27 mouse cellular contexts compared by ENCODE assay signal in the genomic region with DNA sequence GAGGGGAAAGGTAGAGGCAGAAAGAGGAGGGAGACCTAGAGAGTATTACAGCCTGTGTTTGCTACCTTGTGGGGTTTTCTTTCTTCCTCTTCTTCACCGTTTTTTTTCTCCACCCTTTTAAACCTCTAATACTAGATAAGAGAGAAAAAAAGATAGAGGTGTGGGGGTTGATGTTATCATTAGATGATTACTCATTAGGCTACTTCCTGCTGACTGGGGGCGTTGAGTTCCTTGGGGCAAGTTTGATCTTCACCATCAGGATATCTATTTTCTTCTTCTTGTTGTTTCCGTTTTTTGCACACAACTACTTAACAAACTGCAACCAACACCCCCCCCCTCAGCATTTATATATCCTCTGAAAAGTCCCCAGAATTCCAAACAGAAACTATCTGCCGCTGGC. TPM values are rescaled to one million over a fixed set of nuclear protein-coding genes. Genes with fewer than 3 reads are reported as not detected.
A peak's percentile ranks its signal among the peaks of the same experiment; 100 is the strongest.
DNase-seq lines count a peak whose midpoint lies in the region; ATAC-seq and TF ChIP-seq lines count a peak whose summit lies in the region.
"Had no signal": no experiment of that assay in that cellular context is flagged by ENCODE, and none has a peak within 500 bp of the region (broad histone marks: within the 10 kb centered on the region; RNA-seq: fewer than 3 reads in every experiment).

No protein-coding gene starts in this region.

- no peaks in the 10 kb centered on the region for H3K36me3 ChIP-seq in G1E (replicated peaks)
- H3K36me3 ChIP-seq: embryonic facial prominence, embryonic 13.5 days; embryonic facial prominence, embryonic 15.5 days; forebrain, embryonic 10.5 days; forebrain, embryonic 12.5 days had no signal

- peak; percentile 18 for DNase-seq in CD4-positive, CD25-positive, alpha-beta regulatory T cell, adult 2 months (ENCODE audit: low read depth, low spot score)
- DNase-seq in G1E (ENCODE audit: low spot score) = no peak
- DNase-seq in layer of hippocampus, postnatal 10 days (ENCODE audit: low spot score in 2 of 2) = no peak
- no peak for DNase-seq in ovary, adult 18-20 months (ENCODE audit: low spot score)
- DNase-seq in thymus, postnatal 10 days (ENCODE audit: low spot score in 2 of 2) = no peak
- no peak for DNase-seq in right cerebral cortex, adult 2 months (ENCODE audit: low spot score in 2 of 2)
- DNase-seq: adrenal gland, adult 2 months; adrenal gland, postnatal 10 days; adrenal gland, postnatal 25 days; cerebellum, adult 11 months; cerebellum, adult 18-20 months; cerebellum, adult 8-10 months; cerebellum, adult 9-11 months; cerebellum, postnatal 14 days; cerebellum, postnatal 36 days; embryo, embryonic 11 days had no signal

- H3K9me3 ChIP-seq in G1E (replicated peaks) = no peaks in the 10 kb centered on the region
- H3K9me3 ChIP-seq: embryonic facial prominence, embryonic 15.5 days; forebrain, embryonic 10.5 days; forebrain, embryonic 12.5 days had no signal

- H3K27me3 ChIP-seq in G1E (ENCODE audit: insufficient read depth, low read length) = no peaks in the 10 kb centered on the region
- H3K27me3 ChIP-seq: CH12.LX; embryonic facial prominence, embryonic 13.5 days; embryonic facial prominence, embryonic 15.5 days; forebrain, embryonic 12.5 days; Patski had no signal

- H3K4me1 ChIP-seq in G1E (ENCODE audit: insufficient read depth, low read depth, low read length) = peaks cover 50% of the 10 kb centered on the region
- H3K4me1 ChIP-seq: embryonic facial prominence, embryonic 13.5 days; forebrain, embryonic 10.5 days; forebrain, embryonic 12.5 days had no signal

- no peak for TF ChIP-seq CTCF in G1E (IDR thresholded peaks at IDR 0.05; ENCODE audit: low read depth, low read length)

- ATAC-seq in G1E (ENCODE audit: extremely low read depth, insufficient number of reproducible peaks, low FRiP score, poor library complexity, severe bottlenecking) = peak; percentile 45
- peak; percentile 73 for ATAC-seq in activated CD4-positive, CD25-positive, alpha-beta regulatory T cell, adult 4 months
- ATAC-seq in inflammation-experienced regulatory T-cells, adult 6 months = peak; percentile 56
- ATAC-seq: forebrain, embryonic 14.5 days; forebrain, embryonic 16.5 days; Patski had no signal

- no peak overlapping the region; the same call in 1 of the 2 replicates for H3K4me3 ChIP-seq in G1E (ENCODE audit: low read depth, low read length)
- H3K4me3 ChIP-seq: embryonic facial prominence, embryonic 13.5 days; embryonic facial prominence, embryonic 15.5 days; erythroblast, embryonic 14.5 days; forebrain, embryonic 10.5 days; forebrain, embryonic 12.5 days had no signal

RNA-seq across cellular contexts. Expression of a gene that starts 12.5 kb away (rescaled TPM):
- total RNA-seq in G1E (2014; fragmentation: Nextera tagmentation) (49.7 and 51.6 TPM in 2 replicates), G1E (2017) (51.3 and 57.0 TPM in 2 replicates)
- 8.0 and 9.7 TPM in 2 replicates for polyA plus RNA-seq in G1E (2012)
- 10 to 100 TPM; 39.4 to 46.3 TPM for polyA plus RNA-seq in activated CD4-positive, CD25-positive, alpha-beta regulatory T cell, adult 4 months (2017; shearing (Covaris generic))
- polyA plus RNA-seq in inflammation-experienced regulatory T-cells, adult 6 months (2017; shearing (Covaris generic)) = 10 to 100 TPM; 38.9 to 41.7 (median 40.0) TPM
- total RNA-seq in layer of hippocampus, postnatal 10 days (2021) = 100 to 1,000 TPM; 180 to 193 TPM
